Mouse (Mus musculus): ENCODE results near the gene Celf2.

Gene Celf2

GRCm38 (mm10) chr2:6651697-6652096 is 857.7 kb downstream of the Celf2 start:
- in situ Hi-C loops (cut with MboI; ENCODE audit: unreplicated experiment in 2 of 2), result loop anchor here in 1 of 2 experiments (25.0 kb wide), 1 partner anchor 486 kb away; no protein-coding TSS in a partner anchor

DNA sequence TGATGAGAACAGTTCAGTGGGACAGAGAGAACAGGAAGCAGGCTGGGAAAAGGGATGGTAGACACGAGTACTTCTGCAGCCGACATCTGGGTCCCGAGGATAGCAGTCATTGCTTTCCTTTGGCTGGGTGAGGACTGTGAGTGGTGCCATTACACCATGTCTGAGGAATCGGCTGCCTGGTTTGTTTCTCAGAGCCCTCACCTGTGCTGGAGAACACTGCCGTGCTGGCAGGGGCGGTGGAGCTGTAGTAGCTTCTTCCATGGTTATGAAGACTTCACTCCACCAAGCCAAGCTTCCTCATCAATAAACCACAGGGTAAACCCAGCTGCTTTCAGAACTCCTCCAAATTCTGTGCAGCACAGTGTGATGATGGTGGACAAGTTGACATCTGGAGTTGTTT is 860.5 kb downstream of the Celf2 start:
- in situ Hi-C loops (cut with MboI; ENCODE audit: unreplicated experiment in 2 of 2), result no loop called here

GRCm38 (mm10) chr2:6647028-6647427 is 862.3 kb downstream of the Celf2 start:
- in situ Hi-C loops (cut with MboI; ENCODE audit: unreplicated experiment in 2 of 2), result no loop called here

DNA sequence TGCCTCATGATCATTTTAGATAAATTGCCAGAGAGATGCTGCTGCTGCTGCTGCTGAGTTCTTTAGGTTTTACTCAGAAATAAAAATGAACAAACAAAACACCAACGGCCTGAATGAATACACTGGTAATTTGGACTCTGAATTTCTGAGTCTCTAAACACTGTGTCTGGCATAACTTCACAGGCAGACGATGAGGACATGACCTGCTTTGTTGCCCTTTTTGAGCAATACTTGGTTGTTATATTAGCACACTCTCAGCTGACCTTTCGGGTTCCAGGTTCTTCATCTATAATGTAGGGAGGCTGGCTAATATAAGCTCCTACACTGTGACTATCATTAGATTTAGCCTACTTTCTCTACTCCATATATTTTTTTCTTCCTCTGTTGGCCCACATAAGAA is 863.0 kb downstream of the Celf2 start:
- in situ Hi-C loops (cut with MboI; ENCODE audit: unreplicated experiment in 2 of 2), result no loop called here

GRCm38 (mm10) chr2:6642222-6642850 is 867.0 kb downstream of the Celf2 start:
- in situ Hi-C loops (cut with MboI; ENCODE audit: unreplicated experiment in 2 of 2), result no loop called here

DNA sequence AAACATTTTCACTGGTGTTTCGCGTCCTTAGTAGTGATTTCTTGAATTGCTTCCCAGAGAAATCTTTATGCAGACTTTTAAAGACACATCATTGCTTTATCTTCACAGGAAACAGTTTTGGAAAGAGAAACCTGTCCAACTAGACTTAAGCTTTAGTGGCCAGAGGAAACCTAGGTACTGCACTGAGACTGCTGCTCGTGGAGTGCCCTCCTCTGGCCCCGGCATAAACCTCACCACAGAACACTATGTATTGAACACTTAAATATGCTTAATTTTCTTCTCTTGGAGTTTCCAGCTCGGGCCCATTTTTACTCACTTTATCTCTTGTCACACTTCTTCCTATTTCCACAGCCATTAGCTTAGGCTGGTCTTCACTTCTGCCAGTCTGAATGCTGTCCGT is 870.0 kb downstream of the Celf2 start:
- in situ Hi-C loops (cut with MboI; ENCODE audit: unreplicated experiment in 2 of 2), result no loop called here

GRCm38 (mm10) chr2:6637147-6637546 is 872.2 kb downstream of the Celf2 start:
- in situ Hi-C loops (cut with MboI; ENCODE audit: unreplicated experiment in 2 of 2), result no loop called here

DNA sequence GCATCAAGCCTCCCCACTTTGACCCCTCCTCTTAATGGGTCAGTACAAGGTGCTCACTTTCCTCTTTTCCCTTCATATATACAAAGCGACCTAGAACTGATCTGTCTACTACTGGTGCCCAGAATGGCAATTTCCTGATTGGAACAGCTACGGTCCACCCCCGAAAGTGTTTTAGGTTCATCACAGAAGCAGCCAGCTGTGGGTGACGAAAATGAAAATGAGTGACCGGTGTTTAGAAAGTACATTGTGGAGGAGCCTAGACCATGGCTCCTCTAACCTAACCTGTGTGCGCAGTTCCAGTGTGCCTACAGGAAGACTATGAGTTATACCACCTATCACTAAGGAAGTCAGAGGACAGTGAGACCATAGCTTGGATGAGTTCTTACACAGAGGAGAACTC is 874.5 kb downstream of the Celf2 start:
- in situ Hi-C loops (cut with MboI; ENCODE audit: unreplicated experiment in 2 of 2), result no loop called here

GRCm38 (mm10) chr2:6633115-6633514 is 876.2 kb downstream of the Celf2 start:
- in situ Hi-C loops (cut with MboI; ENCODE audit: unreplicated experiment in 2 of 2), result no loop called here

- in situ Hi-C loops (cut with MboI; ENCODE audit: unreplicated experiment in 2 of 2), result no loop called here
Observed at GRCm38 (mm10) chr2:6623802-6624201, 885.6 kb downstream of the Celf2 start.

DNA sequence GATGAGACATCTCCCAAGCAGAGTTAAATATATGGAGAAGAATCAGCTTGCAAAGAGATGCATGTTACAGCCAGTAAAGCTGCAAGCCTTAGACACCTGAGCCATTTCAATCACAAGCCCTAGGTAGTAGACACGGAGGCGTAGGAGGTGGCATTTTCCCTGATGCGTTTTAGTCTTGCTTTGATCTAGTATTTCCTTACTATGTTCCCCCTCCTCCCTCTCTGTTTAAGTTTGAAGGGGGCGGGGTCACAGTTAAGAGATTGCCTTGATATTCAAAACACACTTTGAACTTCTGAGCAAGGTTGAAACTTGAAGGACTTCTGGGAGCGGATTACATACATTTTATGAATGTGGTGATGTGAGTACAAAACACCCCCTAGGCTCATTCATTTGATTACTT is 887.3 kb downstream of the Celf2 start:
- in situ Hi-C loops (cut with MboI; ENCODE audit: unreplicated experiment in 2 of 2), result no loop called here

GRCm38 (mm10) chr2:6618856-6619255 is 890.5 kb downstream of the Celf2 start:
- in situ Hi-C loops (cut with MboI; ENCODE audit: unreplicated experiment in 2 of 2), result no loop called here

- in situ Hi-C loops (cut with MboI; ENCODE audit: unreplicated experiment in 2 of 2), result no loop called here
Observed at GRCm38 (mm10) chr2:6618450-6618849, 890.9 kb downstream of the Celf2 start.

DNA sequence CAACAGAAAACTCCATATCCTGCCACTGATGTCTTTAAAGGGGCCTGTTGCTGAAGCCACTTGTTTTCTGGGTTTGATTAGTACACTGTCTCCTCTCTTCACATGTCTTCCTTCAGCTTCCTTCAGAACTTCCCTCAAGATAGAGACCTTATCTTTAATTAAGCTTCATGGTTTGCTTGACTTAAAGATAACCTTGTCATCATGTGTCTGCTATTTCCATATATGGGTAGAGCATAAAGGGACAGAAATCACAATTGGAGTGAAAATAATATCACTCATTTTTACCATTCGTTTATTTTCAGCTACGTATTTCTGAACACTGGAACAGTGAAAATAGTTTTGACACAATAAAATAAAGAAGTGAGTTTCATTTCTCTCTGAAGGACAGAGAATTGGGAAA is 905.0 kb downstream of the Celf2 start:
- in situ Hi-C loops (cut with MboI; ENCODE audit: unreplicated experiment in 2 of 2), result no loop called here

GRCm38 (mm10) chr2:6603880-6604279 is 905.5 kb downstream of the Celf2 start:
- in situ Hi-C loops (cut with MboI; ENCODE audit: unreplicated experiment in 2 of 2), result no loop called here

GRCm38 (mm10) chr2:6602163-6602562 is 907.2 kb downstream of the Celf2 start:
- in situ Hi-C loops (cut with MboI; ENCODE audit: unreplicated experiment in 2 of 2), result no loop called here

DNA sequence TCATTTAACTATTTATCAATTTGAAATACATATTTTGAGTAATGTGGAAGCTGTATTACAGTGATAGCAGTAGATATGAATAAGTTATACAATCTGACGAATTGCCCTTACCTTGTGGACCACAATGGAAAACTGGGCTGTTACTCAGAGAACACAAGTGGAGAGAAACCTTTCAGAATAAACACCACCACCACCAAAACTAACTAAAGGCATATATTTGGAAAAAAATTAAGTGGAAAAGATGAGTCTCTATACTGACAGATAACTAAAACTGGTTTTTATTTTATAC is 910.5 kb downstream of the Celf2 start:
- in situ Hi-C loops (cut with MboI; ENCODE audit: unreplicated experiment in 2 of 2), result no loop called here

DNA sequence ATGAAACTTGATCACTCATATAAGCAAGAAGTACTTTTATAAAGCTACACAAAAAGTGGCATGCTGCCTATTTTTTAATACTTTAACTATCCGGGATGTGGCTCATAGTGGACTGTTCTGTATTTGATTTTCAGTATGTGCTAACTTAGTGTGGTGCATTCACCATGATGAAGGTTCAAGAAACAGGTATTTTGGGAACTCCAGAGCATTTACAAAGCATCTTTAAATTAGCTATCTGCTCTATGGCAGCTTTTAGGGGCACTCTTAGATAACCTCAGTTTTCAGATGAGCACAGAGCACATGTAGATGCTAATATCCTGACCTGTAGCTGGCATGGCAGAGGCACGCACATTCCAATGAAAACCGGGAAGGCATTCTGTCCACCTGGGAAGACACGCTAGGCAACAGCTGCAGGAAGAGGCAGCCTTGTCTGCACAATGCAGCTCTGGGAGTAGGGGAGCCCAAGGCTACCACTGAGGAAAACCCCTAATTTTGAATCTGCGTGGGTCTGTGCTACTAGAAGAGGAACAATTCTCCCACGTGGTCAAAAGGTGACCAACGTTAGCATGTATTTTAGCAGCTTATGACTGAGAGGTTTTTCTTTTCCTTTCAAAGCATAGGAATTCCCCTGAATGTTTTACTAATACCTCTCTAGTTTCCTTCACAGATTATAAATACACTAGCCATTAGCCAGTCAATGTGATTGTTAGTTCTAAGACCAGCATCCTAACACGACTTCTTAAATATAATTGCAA is 911.1 kb downstream of the Celf2 start:
- in situ Hi-C loops (cut with MboI; ENCODE audit: unreplicated experiment in 2 of 2), result no loop called here

DNA sequence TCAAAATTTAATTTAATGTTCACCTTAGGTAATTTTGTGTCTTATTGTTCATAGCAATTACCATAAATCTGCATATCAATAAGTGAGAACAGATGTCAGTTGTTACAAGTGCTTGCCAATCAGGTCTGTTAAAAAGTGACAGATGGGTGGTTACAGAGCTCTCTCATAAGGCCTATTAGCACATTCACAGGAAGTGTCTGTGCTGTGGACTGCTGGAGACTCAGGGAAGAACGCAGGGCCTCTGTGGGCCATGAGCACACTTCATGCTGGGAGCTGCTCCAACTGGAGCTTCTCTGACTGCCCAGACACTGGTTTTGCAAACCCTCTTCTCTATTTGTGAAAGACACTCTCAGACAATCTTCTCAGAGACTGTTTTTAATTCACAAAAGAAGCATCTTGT is 914.6 kb downstream of the Celf2 start:
- in situ Hi-C loops (cut with MboI; ENCODE audit: unreplicated experiment in 2 of 2), result no loop called here

- in situ Hi-C loops (cut with MboI; ENCODE audit: unreplicated experiment in 2 of 2), result no loop called here
Observed at GRCm38 (mm10) chr2:6594160-6594559, 915.2 kb downstream of the Celf2 start.

GRCm38 (mm10) chr2:6593739-6594138 is 915.6 kb downstream of the Celf2 start:
- in situ Hi-C loops (cut with MboI; ENCODE audit: unreplicated experiment in 2 of 2), result no loop called here

GRCm38 (mm10) chr2:6586122-6586681 is 923.2 kb downstream of the Celf2 start:
- in situ Hi-C loops (cut with MboI; ENCODE audit: unreplicated experiment in 2 of 2), result no loop called here

All from v-Abl transformed pro-B cells (cell line).